Mouse (Mus musculus): ENCODE results near the gene E4f1.
A peak's percentile ranks its signal among the peaks of the same experiment; 100 is the strongest.

DNA sequence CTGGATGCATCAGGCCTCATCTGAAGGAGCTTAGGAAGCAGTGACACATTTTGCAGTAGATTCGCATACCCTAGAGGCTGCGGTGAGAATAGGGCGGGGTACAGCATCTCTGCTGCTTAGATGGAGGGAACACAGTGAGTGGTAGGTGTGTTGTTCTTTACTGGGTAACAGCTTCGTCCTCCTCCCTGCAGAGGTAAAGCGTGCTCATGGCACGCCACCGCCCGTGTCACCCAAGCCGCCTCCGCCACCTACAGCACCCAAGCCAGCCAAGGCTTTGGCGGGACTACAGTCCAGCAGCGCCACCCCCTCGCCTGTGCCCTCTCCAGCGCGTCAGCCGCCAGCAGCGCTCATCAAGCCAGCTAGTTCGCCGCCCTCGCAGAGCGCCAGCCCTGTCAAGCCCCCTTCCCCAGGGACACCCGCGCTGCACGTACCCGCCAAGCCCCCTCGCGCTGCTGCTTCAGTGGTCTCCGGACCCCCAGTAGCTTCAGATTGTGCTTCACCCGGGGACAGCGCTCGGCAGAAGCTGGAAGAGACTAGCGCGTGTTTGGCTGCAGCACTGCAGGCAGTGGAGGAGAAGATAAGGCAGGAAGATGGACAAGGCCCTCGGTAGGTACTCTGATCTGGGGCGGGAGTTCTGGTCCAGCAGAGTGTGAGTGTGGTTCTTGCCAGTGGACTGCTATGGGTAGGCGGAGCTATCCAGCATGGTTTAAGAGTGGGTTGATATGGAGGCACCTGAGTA lies 36.4 kb upstream of the E4f1 start:
- TF ChIP-seq CTCF (IDR thresholded peaks at IDR 0.05; ENCODE audit: extremely low read depth, insufficient read depth, low read length) (peak; percentile 18; the same call in 1 of the 2 replicates), POLR2A (IDR thresholded peaks at IDR 0.05; ENCODE audit: extremely low read depth, insufficient read depth, low read length) (peak; percentile 10; the same call in 1 of the 2 replicates)

All from cortical plate, adult 2 months (tissue).